Mouse (Mus musculus) retina, adult 2 months (tissue): ENCODE results near the gene Sdk1.

Experiments
- DNase-seq: peaks from one replicate; pipeline ENCODE4 v3.0.0-alpha.2; 2012; ENCODE audit warnings: low read depth, low spot score

The Sdk1 gene

DNA sequence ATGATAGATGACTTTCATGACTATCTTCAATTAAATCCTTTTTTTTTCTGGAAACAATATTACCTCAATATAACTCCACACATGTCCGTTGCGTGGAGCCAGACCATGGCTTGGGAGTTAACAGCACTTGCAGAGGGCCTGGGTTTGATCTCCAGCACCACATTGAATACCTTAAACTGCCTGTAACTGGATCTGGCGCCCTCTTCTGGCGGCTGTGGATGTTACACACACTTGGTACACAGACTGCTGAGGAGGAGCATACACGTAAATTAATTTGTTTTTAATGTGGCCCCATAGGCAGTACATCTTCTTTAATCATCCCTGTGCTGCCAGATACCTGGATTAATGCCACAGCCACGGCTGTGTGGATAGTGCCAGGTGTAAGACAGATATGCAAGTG lies 870.7 kb downstream of the Sdk1 start:
- DNase-seq: no peak

DNA sequence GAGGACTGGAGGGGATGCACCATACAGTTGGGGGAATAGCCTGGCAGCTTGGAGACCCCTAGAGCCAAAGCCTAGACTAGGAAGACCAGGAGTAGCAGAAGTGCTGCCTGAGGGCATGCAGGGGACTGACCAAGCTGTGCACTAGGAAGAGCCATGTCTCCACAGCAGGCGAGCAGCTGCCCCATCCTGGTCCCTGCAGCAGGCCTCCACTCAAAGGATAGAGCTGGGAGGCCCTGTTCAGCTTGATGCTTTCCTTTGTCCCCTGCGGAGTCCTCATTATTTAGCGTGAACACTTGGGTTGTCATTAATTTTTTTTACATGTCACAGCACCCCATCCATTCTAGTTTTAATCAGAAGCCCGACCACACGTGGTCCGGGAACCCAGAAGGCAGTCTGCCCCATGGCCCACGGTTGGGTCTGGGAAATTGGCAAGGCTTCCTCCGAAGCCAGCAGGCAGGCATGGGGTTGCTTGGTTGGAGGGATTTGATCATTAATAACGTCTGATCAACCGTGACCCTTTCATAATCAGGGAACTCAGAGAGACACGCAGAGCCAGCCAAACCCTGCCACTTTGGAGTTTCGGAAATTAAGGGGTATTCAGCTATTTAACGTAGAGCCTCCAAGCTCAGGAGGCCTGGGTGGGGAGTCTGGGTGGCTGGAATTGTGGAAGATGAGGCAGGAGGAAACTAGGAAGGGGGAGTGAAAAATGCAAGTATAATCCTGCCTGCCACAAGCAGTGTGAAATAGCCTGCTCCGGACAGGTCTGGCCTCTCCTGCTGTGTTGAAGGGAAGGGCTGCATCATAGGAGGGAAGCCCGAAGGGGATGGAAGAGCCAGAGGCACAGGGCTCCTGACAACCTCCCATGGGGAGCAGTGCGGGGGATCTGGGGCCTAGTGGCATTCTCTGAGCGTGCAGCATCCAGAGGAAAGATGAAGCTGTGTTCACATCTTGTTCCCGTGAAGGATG lies 872.2 kb downstream of the Sdk1 start:
- DNase-seq: no peak

DNA sequence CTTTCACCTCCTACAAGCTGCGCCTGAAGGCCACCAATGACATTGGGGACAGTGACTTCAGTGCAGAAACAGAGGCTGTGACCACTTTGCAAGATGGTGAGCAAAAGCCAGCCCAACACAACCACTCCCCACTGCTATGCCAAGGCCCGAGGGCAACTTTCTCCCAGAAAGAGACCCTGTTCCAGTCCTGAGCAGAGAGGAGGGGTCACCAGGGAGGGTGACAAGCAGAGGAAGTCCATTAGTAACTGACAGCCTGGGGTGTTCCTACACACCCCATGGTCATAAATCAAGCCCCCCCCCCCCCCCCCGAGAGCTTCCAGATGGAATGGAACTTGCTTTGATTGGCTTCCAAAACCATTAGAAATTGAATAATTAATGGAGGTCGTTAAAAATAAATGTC lies 886.5 kb downstream of the Sdk1 start:
- no peak for DNase-seq

DNA sequence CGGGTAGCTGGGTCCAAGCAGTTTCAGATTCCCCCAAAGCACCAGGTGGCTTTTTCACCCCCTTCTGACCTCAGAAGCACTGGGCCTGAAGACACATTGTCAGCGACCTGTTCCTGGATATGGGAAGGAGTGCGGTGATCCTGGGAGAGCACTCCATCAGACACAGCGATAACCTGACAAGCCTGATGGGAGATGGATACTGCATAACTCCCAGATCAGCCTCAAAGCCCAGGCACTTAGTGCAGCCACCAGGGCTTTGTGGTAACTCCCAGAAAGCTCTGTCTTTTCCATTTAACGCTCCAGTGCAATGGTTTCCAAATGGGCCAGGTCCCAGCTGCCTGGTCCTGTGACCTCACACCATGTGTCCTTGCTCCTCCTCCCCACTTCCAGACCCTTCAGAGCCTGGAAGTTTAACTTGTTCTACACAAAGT lies 886.9 kb downstream of the Sdk1 start:
- no peak for DNase-seq

DNA sequence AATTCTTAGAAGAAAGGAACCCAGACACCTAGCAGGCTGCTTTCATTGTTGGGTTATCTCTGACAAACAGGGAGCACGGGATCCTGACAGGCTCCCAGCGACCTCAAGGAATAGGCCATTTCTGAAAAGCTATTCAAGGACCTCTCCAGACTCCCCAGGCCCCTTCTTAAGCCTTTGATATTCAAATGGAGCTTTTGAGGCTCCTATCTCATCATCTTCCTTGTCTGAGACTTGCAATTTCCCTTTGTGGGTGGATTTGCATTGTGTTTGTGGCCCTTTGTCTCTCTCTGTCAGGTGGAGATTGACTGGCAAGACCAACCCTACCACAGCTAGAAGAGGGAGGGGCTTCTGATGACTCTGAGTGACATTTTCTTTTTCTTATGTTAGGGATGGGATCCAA lies 888.7 kb downstream of the Sdk1 start:
- no peak for DNase-seq

DNA sequence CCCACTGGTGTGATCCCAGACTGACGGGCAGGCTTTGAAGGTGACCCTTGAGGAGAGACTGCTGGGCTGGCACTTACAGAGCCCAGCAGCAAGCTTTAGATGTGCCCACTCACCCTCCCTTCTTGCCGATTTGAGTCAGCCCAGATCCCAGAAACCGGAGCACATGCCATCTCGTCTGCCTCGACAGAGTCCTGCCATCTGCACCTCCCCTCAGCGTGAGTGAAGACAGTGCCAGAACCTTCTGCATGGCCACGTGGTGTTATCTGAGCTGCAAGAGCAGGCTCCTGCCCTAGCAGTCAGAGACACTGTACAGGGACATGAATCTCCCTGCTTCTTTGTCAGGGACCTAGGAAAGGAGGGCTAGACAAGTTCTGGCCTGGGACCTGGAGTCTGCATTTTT lies 898.7 kb downstream of the Sdk1 start:
- DNase-seq: no peak

DNA sequence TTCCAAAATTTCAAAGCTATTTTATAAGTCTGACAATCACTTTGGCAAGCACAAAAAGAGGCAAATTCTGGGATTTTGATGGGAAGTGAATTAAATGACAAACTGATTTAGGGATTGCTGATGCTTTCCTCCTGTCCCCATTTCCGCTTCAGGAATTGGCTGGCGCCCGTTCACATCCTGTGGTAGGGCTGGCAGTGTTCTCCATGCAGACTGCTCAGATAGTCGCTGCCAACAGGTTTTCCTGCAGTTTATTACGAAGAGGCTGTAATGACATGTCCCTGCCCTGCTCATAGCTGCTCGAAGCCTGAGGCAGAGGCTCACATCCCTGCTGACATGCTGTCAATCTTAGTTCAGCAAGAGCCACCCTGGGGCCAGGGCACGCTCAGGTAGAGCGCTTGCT lies 908.3 kb downstream of the Sdk1 start:
- DNase-seq: no peak

DNA sequence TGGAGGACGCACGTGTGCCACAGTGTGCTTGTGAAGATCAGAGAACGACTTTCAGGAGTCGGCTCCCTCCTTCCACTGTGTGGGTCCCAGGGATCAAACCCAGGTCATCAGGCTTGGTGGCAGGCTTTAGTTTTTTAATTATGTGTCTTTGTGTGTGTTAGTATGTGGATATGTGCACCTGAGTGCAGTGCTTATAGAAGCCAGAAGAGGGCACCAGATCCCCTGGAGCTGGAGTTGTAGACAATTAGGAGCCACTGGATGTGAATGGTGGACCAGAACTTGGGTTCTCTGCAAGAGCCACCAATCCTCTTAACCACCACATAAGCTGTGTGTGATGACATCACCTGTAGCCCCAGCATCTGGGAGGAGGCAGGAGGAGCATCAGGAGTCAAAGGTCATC lies 909.5 kb downstream of the Sdk1 start:
- DNase-seq: no peak

DNA sequence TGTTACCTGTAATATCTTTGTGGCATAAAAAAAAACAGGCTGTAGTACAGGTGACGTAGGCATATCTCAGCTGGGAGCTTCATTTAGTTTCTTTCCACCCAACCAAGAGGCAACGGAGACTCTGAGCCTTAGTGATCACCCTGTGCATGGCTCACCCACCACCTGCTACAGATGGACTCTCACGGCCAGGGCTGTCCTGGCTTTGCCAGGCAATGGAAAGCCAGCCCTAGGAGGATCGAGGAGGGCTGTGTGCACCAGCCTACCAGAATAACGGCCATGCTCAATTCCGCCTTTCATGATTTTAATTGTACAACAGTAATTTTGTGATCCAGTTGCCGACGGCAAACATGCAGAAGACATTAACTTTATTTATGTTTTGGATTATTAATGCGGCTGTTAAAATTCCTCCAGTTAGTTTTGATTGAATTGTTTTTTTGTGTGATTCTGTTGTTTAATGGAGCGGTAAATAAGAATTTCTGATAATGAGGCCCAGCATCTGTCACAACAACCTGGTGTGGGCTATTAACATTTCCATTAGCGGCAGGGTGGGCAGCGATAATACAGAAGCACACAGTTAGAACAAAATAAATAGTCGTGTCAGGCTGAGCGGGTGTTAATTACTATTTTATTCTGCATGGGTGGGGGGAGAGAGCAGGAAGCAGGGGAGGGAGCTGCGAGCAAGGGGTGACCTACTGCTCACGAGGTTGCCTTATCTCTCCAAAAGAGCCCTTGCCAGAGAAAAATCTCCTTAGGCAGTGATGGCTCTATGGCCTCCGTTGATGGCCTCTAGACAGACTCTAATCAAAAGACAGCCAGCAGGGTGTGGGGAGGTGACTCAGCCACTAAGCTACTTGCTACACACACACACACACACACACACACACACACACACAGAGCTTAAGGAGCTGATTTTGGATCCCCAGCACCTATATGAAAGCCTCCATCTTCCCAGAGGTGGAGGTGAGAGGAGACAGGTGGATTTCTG lies 915.9 kb downstream of the Sdk1 start:
- DNase-seq: no peak

DNA sequence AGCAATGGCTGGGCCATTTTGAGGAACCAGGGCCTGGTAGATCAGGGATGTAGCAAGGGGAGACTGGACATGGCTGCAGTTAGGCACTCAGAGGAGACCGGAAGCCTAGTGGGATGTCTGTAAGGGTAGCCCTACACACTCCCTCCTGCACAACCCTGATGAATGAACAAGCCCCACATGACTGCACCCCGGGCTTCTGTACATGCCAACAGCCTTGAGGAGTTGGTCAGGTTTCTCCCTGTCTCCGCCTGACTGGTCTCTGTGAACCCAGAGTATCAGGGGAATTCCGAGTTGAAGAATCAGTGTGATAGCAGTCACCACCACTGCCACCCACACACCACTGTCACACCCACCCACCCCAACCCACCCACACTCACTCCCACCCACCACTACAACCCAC lies 922.2 kb downstream of the Sdk1 start:
- DNase-seq: no peak

DNA sequence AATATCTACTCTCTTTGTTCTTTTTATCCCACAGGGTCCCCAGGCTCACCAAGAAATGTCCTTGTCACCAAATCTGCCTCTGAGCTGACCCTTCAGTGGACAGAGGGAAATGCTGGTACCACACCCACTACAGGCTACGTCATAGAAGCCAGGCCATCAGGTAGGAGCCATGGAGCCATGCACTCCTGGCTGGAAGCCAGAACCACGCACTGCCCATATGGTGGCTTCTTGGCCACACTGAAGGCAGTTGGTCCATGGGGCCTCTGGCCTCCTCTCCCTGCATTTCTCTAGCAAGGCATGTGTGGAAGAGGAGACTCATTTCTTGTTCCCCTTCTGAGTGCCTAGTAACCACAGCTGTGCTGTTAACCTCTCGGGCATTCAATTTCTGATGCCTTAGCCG lies 932.3 kb downstream of the Sdk1 start:
- DNase-seq: no peak

DNA sequence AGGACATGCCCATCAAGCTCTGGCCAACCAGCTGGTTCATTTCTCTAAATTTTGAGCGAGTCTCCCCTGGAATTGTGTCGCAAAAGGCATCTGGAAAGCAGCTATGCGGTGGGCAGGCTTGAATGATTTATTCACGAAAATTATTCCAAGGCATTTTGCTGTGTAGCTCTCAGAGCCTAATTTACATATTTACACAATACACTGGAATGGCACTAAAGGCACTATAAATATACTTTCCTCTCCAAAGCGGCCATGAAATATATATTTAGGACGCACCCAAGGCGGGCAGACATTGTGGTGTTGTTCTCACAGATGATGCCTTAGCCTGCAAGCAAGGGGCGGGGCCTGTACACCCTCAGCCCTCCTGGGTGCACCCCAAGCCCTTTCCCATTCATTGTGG lies 936.9 kb downstream of the Sdk1 start:
- no peak for DNase-seq

DNA sequence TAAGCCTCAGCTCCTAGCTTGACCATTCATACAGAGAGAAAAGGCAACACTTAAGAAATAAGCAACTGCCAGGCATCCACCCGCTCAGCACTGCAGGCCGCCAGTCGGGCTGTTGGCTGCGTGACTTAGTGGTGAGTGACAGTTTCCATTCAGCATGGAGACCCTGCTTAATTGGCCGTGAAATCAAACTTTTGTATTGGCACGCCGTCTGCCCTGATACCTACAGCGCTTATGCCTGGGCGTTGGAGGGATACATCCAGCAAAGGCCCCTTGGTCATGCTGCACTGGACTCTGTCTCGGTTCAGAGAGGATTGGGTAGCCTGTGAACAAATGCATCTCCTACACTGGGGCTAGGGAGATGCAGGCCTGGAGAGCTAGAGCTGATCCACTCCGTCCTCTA lies 938.0 kb downstream of the Sdk1 start:
- DNase-seq: no peak

DNA sequence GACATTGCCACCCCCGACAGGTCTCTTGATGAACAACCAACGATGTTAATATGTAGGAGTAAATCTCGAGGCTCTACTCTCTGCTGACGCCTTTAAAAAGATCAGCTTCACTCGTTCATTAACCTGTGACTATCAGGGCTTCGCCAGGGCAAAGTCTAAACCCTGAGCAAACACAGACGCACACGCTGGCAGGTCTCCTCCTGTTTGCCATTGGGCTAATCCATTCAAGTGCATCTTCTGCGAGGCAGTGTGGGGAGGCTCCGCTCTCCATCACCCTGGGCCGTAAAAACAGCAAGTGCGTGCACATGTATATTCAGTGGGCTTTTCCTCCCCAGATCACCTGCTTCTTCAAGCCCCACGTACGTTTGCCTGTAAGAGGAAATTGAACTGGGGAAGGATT lies 940.6 kb downstream of the Sdk1 start:
- DNase-seq: no peak

DNA sequence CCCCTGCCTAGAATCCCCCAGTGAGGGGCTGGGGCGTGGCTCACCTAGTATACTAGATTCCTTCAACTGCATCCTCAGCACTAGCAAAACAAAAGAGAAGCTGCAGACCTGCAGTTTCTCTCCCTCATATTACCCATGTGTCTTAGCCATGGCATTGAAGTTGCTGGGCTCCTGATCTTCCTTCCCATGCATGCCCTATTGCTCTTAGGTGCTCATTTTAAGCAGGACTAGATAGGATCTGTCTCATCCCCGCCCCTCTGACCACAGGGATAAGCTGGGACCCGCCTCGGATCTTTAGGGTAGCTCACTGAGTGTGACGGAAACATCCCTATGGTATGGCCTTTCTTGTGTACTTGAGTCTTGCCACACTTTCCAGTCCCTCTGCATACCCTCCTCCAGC lies 947.5 kb downstream of the Sdk1 start:
- DNase-seq: no peak

DNA sequence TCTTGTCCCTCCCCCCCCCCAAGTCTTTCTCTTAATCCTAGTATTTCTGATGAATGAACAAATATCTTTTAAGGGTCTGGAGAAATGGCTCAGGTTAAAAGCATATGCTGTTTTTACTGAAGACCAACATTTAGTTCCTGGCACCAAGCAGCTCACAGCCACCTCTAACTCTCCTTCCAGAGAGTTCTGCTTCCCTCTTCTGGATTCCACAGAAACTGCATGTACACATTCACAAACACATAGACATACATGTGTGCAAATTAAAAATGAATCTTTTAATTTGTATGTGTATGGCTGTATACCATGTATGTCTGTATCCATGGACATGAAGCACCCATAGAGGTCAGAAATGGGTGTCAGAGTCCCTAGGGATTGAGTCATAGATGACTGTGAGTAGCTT lies 968.6 kb downstream of the Sdk1 start:
- no peak for DNase-seq

DNA sequence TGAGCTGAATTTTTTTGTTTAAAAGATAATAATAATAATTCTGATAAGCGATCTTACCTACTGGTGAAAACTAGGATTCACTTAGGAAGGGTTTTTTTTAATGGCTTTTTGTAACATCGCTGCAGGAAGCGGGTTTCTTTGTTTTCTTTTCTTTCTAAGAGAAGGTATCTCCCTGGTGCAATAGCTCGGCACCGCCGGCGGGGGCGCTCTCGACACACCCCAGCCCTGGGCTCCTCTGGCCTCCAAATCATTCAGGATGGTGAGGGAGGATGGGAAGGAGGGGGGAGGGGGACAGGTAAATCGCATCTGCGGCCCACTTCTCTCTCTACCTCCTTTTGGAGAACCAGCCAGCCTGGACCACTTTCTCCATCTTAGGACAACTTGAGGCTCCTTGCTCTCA lies 971.0 kb downstream of the Sdk1 start:
- DNase-seq: no peak

DNA sequence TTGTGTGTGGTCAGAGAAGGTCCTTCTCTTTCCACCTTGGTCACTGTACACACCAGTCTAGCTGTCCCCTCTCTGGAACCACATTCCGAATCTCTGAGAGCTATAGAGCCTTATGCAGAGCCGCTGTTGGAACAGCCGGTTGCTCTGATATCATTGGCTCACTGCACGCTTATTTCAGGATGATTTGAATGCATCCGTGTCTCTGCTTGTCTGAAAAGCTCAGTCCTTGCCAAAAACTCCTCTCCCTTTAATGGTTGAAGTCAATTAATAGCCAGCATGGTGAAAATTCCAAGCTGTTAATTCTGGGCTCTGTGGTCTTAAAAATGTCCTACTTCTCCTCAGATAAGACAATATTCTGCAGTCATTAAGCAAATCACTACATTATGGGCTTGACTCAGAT lies 974.7 kb downstream of the Sdk1 start:
- DNase-seq: no peak

DNA sequence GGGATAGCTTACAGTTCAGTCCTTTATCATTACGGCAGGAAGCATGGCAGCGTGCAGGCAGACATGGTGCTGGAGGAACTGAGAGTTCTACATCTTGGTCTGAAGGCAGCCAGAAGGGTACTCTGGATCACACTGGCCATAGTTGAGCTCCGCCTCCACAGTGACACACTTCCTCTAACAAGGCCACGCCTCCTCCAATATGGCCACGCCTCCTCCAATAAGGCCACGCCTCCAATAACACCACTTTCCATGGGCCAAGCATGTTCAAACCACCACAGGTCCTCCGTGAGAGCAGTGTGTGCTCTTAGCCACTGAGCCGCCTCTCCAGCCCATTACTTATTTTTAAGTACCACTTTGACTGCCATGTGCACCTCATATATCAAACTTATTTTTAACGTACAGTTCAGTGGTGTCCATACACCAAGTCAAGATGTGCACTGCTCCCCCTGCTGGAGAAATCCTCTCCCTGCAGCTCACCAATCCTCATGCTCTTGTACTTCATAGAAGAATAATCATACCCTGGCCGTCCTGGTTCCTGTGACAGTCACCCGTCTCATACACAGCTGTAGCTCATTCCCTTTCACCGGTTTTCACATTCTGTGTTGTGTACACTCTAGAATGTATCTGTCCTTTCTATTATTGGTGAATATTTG lies 979.7 kb downstream of the Sdk1 start:
- DNase-seq: no peak

DNA sequence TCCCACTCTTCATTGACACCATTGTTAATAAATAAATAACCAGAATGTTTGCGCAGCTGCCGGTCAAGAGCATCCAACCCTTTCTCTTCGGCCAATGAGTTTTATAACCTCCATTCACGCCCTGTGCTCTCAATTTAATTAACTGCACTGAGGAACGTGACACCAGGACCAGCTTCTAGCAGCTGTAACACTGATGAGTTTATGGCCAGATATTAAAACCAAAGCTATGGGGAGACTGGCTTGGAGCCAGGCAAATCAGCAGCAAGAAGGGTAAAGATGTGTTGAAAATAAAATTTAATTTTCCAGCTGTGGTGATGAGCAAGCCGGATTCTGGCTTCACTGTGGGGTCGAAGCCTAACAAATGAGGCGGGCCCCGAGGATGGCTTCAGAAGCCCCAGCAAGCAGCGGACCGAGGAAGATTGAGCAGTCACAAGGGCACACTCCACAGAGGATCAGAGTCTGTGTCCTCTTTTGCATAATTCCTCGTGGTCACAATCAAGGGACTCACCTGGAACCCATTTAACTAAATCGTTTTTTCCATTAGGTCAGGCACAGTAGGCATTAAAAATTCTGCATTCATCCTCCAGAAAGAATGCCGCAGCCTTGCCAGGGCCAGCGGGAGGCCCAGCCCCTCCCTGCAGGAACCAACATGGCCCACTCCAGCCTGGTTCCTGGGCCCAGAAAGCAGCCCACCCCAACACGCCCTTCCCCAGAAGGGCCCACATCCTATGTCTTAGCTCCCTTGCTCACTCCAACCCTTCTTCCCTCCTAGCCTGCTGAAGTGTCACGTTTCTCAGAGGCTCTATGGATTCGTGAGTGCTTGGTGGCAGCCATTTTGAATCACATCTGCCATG lies 987.9 kb downstream of the Sdk1 start:
- DNase-seq: no peak

DNA sequence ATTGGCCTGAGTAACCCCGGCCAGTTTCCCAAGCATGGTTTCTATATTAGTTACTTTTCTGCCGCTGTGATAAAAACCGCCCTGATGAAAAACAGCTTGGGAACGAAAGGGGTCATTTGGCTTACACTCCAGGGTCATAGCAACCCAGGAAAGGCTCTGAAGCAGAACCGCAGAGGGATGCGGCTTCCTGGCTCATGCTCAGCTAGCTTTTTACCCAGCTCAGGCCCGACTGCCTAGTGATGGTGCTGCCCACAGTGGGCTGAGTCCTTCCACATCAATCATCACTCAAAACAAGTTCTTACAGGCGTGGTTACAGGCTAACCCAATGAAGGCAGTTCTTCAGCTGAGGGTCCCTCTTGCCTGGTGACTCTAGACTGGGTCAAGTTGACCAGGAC lies 988.5 kb downstream of the Sdk1 start:
- DNase-seq: no peak
